Mouse (Mus musculus): Measurements from ENCODE around the gene Rhbdf2. TPM values are rescaled to one million over a fixed set of nuclear protein-coding genes. Genes with fewer than 3 reads are reported as not detected.
A peak's percentile ranks its signal among the peaks of the same experiment; 100 is the strongest.

The Rhbdf2 gene
- polyA plus RNA-seq, 1 experiment from 2014 or later = 6.7 TPM

GRCm38 (mm10) chr11:116621258-116621704, 5.5 kb downstream of the Rhbdf2 start:
- H3K4me1 ChIP-seq (replicated peaks) = peaks cover 85% of the 10 kb centered on the region
- peak overlapping the region; percentile 91 for H3K4me2 ChIP-seq
- H3K9ac ChIP-seq = peak overlapping the region; percentile 6
- H3K27ac ChIP-seq = peak overlapping the region; percentile 79
- peak; percentile 33 for ATAC-seq (replicated peaks; ENCODE audit: insufficient number of reproducible peaks, insufficient read depth, low FRiP score, low read depth)
- no peaks in the 10 kb centered on the region for H3K36me3 ChIP-seq
- no peaks in the 10 kb centered on the region for H3K9me3 ChIP-seq (replicated peaks)
- peak overlapping the region; percentile 7; the same call in 1 of the 2 replicates for H3K4me3 ChIP-seq
- WGBS = 8% methylated on average over 6 of the region's 6 CpGs
- H3K27me3 ChIP-seq = no peaks in the 10 kb centered on the region

- 56% methylated on average over 10 of the region's 10 CpGs for WGBS
- 0 out of 2 replicates have a peak overlapping the region, but pooled peaks have one; percentile 7 for H3K4me3 ChIP-seq
- peak overlapping the region; percentile 79 for H3K27ac ChIP-seq
- H3K27me3 ChIP-seq = no peaks in the 10 kb centered on the region
- no peaks in the 10 kb centered on the region for H3K9me3 ChIP-seq (replicated peaks)
- H3K36me3 ChIP-seq = no peaks in the 10 kb centered on the region
- no peak overlapping the region; the same call in 1 of the 2 replicates for H3K9ac ChIP-seq
- peak overlapping the region; percentile 91 for H3K4me2 ChIP-seq
- H3K4me1 ChIP-seq (replicated peaks) = peaks cover 91% of the 10 kb centered on the region
- no peak for ATAC-seq (replicated peaks; ENCODE audit: insufficient number of reproducible peaks, insufficient read depth, low FRiP score, low read depth)
These were observed 6.1 kb downstream of the Rhbdf2 start for GRCm38 (mm10) chr11:116620559-116621253.

DNA sequence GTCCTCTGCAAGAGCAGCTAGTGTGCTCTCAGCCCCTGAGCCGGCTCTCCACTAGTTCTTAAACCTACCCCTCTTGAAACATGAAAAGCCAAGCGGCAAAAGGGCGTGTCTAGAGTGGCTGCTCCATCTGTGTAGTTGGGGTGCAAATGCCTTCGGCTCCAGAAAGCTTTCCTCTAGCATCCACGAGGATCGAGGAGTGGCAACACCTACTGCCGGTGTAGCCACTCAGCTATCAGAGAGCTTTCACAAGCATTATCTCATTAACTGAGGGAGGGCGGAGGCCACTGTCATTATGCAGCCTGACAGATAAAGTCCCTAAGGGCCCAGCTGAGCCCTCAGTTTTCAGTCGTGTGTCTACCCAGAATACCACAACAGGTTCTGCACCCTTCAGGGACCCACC, 6.7 kb downstream of the Rhbdf2 start:
- Histone ChIP-seq H3K4me1 (replicated peaks) (peaks cover 90% of the 10 kb centered on the region), H3K4me3 (no peak overlapping the region), H3K9ac (no peak overlapping the region), H3K4me2 (no peak overlapping the region; the same call in 1 of the 2 replicates), H3K9me3 (replicated peaks) (no peaks in the 10 kb centered on the region), H3K27ac (peak overlapping the region; percentile 79), H3K27me3 (no peaks in the 10 kb centered on the region), H3K36me3 (no peaks in the 10 kb centered on the region)
- no peak for ATAC-seq (replicated peaks; ENCODE audit: insufficient number of reproducible peaks, insufficient read depth, low FRiP score, low read depth)
- 27% methylated on average over 9 of the region's 9 CpGs for WGBS

DNA sequence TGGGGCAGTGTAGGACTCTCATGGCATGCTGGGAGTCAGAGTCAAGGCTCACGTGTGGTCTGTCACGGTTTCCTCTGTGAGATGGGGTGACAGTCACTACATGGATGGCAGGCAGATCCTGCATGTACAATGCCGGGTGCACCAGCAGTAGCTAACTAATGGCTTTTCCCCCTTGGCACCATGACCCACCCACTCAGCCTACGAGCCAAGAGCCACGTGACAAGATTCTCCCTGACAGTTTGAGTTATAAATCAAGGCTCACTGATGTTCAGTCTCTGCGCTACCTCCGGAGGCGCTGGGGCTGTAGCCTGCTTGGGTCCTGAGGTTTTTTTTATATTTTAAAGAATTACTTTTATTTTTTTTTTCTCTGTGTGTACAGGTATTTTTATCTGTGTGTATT, 7.3 kb downstream of the Rhbdf2 start:
- Histone ChIP-seq H3K4me1 (replicated peaks) (peaks cover 90% of the 10 kb centered on the region), H3K36me3 (no peaks in the 10 kb centered on the region), H3K27ac (no peak overlapping the region), H3K9ac (no peak overlapping the region), H3K4me2 (no peak overlapping the region; the same call in 1 of the 2 replicates), H3K9me3 (replicated peaks) (no peaks in the 10 kb centered on the region), H3K27me3 (no peaks in the 10 kb centered on the region), H3K4me3 (no peak overlapping the region)
- 68% methylated on average over 8 of the region's 8 CpGs for WGBS
- no peak for ATAC-seq (replicated peaks; ENCODE audit: insufficient number of reproducible peaks, insufficient read depth, low FRiP score, low read depth)

DNA sequence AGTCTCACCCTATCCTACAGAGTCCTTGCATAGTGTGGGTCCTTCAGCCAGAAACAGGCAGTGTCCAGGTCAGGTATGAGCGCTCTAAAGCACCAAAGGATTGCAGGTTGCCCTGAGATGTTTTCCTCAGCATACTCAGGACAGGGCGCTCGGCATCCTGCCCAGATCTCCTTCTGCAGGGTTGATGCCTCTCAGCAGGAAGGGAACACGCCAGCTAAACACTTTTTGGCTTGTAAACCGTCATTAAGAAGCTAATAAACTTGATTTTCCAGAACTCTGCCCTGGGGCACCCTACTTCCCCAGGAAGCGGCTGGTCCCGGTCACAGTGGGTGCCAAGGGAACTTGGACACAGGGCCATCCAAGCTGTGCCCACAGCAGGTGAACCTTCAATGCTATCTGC, 7.7 kb downstream of the Rhbdf2 start:
- Histone ChIP-seq H3K4me3 (no peak overlapping the region), H3K9me3 (replicated peaks) (no peaks in the 10 kb centered on the region), H3K4me2 (no peak overlapping the region), H3K4me1 (replicated peaks) (peaks cover 88% of the 10 kb centered on the region), H3K27ac (no peak overlapping the region), H3K9ac (no peak overlapping the region), H3K36me3 (no peaks in the 10 kb centered on the region), H3K27me3 (no peaks in the 10 kb centered on the region)
- no peak for ATAC-seq (replicated peaks; ENCODE audit: insufficient number of reproducible peaks, insufficient read depth, low FRiP score, low read depth)
- 88% methylated on average over 7 of the region's 7 CpGs for WGBS

DNA sequence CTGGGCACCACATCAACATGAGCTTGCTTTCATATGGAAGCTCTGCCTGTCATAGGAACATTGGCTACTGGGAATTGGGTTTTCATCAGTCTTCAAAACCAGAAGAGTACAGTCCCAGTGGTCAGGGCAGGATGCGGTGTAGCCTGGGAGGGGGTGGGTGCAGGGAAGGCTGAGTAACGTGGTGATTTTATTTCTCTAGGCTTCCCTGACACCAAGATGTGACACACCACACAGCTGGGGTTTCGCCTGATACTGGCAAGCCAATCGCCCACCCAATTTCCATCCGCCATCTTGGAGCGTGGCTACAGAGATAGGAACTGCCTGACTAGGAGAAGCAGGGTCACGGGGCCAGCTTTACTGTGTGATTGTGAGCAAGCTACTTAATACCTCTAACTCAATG, 8.2 kb downstream of the Rhbdf2 start:
- ATAC-seq (replicated peaks; ENCODE audit: insufficient number of reproducible peaks, insufficient read depth, low FRiP score, low read depth) = no peak
- Histone ChIP-seq H3K4me2 (no peak overlapping the region), H3K27me3 (no peaks in the 10 kb centered on the region), H3K4me1 (replicated peaks) (peaks cover 86% of the 10 kb centered on the region), H3K27ac (no peak overlapping the region), H3K36me3 (no peaks in the 10 kb centered on the region), H3K9ac (no peak overlapping the region), H3K9me3 (replicated peaks) (no peaks in the 10 kb centered on the region), H3K4me3 (no peak overlapping the region)
- 92% methylated on average over 7 of the region's 7 CpGs for WGBS

GRCm38 (mm10) chr11:116617641-116618040, 9.2 kb downstream of the Rhbdf2 start:
- Histone ChIP-seq H3K9ac (no peak overlapping the region), H3K4me2 (no peak overlapping the region), H3K36me3 (no peaks in the 10 kb centered on the region), H3K27me3 (no peaks in the 10 kb centered on the region), H3K4me1 (replicated peaks) (peaks cover 76% of the 10 kb centered on the region), H3K9me3 (replicated peaks) (no peaks in the 10 kb centered on the region), H3K27ac (no peak overlapping the region), H3K4me3 (no peak overlapping the region)
- 69% methylated on average over 7 of the region's 7 CpGs for WGBS
- no peak for ATAC-seq (replicated peaks; ENCODE audit: insufficient number of reproducible peaks, insufficient read depth, low FRiP score, low read depth)

- Histone ChIP-seq H3K36me3 (no peaks in the 10 kb centered on the region), H3K4me3 (0 out of 2 replicates have a peak overlapping the region, but pooled peaks have one; percentile 1), H3K9me3 (replicated peaks) (no peaks in the 10 kb centered on the region), H3K27me3 (no peaks in the 10 kb centered on the region), H3K4me2 (peak overlapping the region; percentile 32; the same call in 1 of the 2 replicates), H3K4me1 (replicated peaks) (peaks cover 65% of the 10 kb centered on the region), H3K27ac (peak overlapping the region; percentile 68), H3K9ac (0 out of 2 replicates have a peak overlapping the region, but pooled peaks have one; percentile 7)
- ATAC-seq (replicated peaks; ENCODE audit: insufficient number of reproducible peaks, insufficient read depth, low FRiP score, low read depth) = no peak
- WGBS = 76% methylated on average over 10 of the region's 10 CpGs
These were observed 10.2 kb downstream of the Rhbdf2 start for GRCm38 (mm10) chr11:116616438-116617118.

- H3K4me3 ChIP-seq = no peak overlapping the region
- peaks cover 59% of the 10 kb centered on the region for H3K4me1 ChIP-seq (replicated peaks)
- ATAC-seq (replicated peaks; ENCODE audit: insufficient number of reproducible peaks, insufficient read depth, low FRiP score, low read depth) = peak; percentile 24
- 0 out of 2 replicates have a peak overlapping the region, but pooled peaks have one; percentile 7 for H3K9ac ChIP-seq
- no peaks in the 10 kb centered on the region for H3K27me3 ChIP-seq
- H3K4me2 ChIP-seq = peak overlapping the region; percentile 32
- no peaks in the 10 kb centered on the region for H3K9me3 ChIP-seq (replicated peaks)
- H3K27ac ChIP-seq = peak overlapping the region; percentile 68
- WGBS = 34% methylated on average over 15 of the region's 15 CpGs
- no peaks in the 10 kb centered on the region for H3K36me3 ChIP-seq
These were observed 10.9 kb downstream of the Rhbdf2 start for GRCm38 (mm10) chr11:116615735-116616437.

DNA sequence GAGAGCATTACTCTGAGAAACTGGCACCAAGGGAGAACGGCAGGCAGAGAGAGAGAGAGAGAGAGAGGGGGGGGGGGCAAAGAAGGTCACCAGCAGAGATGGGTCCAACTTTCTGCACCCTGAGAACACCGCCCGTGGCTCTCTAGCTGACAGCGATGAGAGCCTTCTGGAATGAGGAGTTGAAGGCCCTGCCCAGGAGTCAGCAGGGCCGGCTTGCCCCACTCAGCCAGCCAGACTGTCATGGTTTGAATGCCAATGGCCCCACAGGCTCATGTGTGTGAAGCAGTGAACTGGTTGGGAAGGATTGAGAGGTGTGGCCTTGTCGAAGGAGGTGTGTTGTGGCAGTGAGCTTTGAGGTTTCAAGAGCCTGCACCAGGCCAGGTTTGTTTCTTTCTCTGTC, 13.6 kb downstream of the Rhbdf2 start:
- 78% methylated on average over 6 of the region's 6 CpGs for WGBS
- Histone ChIP-seq H3K4me1 (replicated peaks) (peaks cover 39% of the 10 kb centered on the region), H3K27me3 (no peaks in the 10 kb centered on the region), H3K9ac (no peak overlapping the region), H3K4me3 (no peak overlapping the region), H3K4me2 (no peak overlapping the region), H3K36me3 (no peaks in the 10 kb centered on the region), H3K27ac (no peak overlapping the region), H3K9me3 (replicated peaks) (no peaks in the 10 kb centered on the region)
- ATAC-seq (replicated peaks; ENCODE audit: insufficient number of reproducible peaks, insufficient read depth, low FRiP score, low read depth) = no peak

- ATAC-seq (replicated peaks; ENCODE audit: insufficient number of reproducible peaks, insufficient read depth, low FRiP score, low read depth) = no peak
- Histone ChIP-seq H3K27me3 (no peaks in the 10 kb centered on the region), H3K4me3 (no peak overlapping the region), H3K9ac (no peak overlapping the region), H3K9me3 (replicated peaks) (no peaks in the 10 kb centered on the region), H3K36me3 (peaks cover 3% of the 10 kb centered on the region; the same call in 1 of the 2 replicates), H3K27ac (no peak overlapping the region), H3K4me1 (replicated peaks) (peaks cover 34% of the 10 kb centered on the region), H3K4me2 (no peak overlapping the region)
- WGBS = 89% methylated on average over 1 of the region's 1 CpGs
These were observed 14.3 kb downstream of the Rhbdf2 start for GRCm38 (mm10) chr11:116612554-116612953.

Measured in heart, embryonic 15.5 days (tissue).